Mouse (Mus musculus): ENCODE data around the gene Acot7. TPM values are rescaled to one million over a fixed set of nuclear protein-coding genes. Genes with fewer than 3 reads are reported as not detected.

The Acot7 gene
- 10 to 100 TPM; 15.4 to 19.1 TPM for total RNA-seq (2021)
- long read RNA-seq, experiment 1, transcript Acot7-202 (9 exons, 1,457 nt) = major isoform, 11 of 31 reads
- long read RNA-seq, experiment 1, partial matches to known transcripts = 4 of 31 reads
- long read RNA-seq, experiment 1, other reads (novel, unspliced or antisense) = 16 of 31 reads
- long read RNA-seq, experiment 2, transcript Acot7-202 (9 exons, 1,457 nt) = major isoform, 18 of 38 reads
- long read RNA-seq, experiment 2, partial matches to known transcripts = 4 of 38 reads
- long read RNA-seq, experiment 2, other reads (novel, unspliced or antisense) = 15 of 38 reads

DNA sequence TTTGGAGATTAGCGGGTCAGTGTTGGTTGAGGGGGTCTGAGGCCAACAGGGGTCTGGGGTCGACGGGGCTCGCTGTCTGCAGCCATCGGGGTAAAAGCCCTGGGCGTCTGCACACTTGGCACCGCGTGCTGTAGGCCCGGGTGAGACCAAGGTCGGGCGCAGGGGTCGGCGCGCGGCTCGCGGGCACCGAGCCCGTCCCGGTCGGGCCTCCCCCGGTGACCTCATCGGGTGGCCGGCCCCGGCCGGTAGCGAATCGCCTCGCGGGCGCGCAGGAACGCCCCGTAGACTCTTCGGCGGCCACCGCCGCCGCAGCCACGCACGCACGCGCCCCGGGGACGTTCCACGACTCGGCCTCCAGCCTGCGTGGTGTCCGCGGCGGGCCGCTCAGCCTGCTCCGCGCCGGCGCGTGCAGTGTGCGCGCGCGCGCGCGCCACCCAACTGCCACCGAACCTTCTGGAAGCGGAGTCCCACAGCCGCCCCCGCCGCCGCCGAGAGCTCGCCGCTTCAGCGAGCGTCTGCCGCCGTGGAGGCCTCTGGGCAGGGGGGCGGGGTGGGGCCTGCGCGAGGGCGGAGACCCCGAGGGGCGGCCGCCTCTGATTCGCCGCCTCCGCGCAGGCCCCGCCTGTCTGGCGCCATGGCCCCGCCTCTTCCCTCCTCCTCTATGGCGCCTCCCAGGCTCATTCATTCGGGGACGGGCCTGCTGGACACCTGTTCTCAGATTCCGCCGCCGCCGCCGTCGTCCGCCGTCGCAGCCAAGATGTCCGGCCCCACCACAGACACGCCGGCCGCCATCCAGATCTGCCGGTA is at the start of gene Acot7:
Gene Acot7, plus strand, starts transcription at position 598 of the 807 bp plus-strand sequence.
- peak; percentile 94 for DNase-seq

DNA sequence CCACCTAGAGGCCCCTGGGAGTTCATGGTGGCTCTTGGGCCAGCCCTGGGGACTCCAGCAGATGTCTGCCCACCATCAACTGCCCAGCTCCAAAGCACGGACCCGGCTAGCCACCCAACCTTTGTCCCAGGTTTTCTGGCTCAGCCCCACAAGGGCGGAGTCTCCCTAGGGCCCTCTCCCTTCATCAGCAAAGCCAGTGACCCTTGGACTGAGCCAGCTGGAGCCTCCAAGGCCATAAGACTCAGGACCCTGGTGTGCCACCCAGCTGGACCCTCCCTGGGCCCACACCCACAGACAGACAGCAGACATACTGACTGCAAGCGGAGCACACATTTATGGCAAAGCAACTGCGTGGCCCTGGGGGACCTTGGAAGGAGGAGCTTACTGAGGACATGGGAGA is 49.1 kb upstream of the Acot7 start:
- DNase-seq = no peak

DNA sequence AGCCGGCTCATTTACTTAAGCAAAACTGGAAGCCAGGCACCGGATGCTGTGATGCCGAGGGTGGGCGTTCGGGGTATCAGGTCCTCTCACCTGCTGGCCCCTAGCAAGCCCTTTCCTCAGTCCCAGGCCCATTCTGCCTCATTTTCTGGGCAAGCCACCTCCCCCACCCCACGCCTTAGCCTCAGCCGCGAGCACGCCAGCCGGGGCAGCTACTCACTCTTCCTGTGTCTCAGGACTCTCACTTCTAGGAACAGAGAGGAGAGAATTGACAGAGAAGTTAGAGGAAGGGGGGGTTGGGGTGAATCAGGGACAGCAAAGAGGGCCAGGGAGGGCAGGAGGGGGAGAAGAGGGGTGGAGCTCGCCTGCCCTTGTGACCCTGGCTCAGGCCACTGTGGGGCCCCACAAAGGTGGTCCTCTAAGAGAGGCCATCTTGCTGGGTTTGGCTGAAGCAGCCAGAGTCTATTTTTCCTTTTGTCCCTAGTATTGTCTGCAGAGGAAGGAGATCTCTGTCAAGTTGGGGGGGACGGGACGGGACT is 48.5 kb upstream of the Acot7 start:
- DNase-seq = no peak

- DNase-seq = peak; percentile 63
Measured at GRCm38 (mm10) chr4:152130771-152131653, 46.9 kb upstream of the Acot7 start.

GRCm38 (mm10) chr4:152131809-152132771 is 45.8 kb upstream of the Acot7 start:
- no peak for DNase-seq

DNA sequence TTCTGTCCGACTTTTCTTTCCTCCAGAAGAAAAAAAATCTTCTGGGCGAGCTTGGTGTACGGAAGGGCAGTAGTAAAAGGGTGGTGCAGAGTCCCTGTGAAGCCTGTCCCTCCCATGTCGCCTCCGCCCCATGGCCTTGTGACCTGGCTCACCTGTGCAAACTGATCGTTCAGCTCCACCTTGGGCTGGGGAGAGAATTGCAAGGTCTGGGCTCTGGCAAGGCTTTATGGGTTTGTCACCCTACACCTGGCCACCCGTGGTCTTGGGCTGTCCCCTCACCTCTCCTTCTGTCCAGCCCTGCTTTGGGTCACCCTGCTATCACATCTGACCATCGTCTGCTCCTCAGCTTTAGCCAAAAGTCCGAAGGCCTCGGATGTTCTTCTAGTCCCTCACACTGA is 45.2 kb upstream of the Acot7 start:
- no peak for DNase-seq

GRCm38 (mm10) chr4:152133213-152133612 is 44.7 kb upstream of the Acot7 start:
- no peak for DNase-seq

DNA sequence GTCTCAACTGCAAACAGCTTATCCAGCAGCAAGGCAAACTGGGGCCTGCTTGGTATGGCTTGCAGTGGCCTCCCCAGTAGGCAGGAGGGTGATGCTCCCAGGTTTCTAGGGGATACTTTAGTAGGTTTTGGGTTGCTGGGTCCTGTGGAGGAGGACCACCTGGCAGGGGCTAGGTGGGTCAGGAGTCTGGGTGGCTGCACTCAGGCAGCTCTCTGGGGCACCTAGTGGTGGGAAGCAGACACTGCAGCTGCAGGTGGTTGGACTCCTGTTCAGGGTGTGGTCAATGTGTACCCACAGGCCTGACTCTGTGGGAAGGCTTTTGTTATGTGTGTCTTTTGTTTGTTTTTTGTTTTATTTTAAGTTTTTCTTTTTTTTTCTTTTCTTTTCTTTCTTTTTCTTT is 43.4 kb upstream of the Acot7 start:
- no peak for DNase-seq

GRCm38 (mm10) chr4:152135363-152135762 is 42.6 kb upstream of the Acot7 start:
- DNase-seq = no peak

DNA sequence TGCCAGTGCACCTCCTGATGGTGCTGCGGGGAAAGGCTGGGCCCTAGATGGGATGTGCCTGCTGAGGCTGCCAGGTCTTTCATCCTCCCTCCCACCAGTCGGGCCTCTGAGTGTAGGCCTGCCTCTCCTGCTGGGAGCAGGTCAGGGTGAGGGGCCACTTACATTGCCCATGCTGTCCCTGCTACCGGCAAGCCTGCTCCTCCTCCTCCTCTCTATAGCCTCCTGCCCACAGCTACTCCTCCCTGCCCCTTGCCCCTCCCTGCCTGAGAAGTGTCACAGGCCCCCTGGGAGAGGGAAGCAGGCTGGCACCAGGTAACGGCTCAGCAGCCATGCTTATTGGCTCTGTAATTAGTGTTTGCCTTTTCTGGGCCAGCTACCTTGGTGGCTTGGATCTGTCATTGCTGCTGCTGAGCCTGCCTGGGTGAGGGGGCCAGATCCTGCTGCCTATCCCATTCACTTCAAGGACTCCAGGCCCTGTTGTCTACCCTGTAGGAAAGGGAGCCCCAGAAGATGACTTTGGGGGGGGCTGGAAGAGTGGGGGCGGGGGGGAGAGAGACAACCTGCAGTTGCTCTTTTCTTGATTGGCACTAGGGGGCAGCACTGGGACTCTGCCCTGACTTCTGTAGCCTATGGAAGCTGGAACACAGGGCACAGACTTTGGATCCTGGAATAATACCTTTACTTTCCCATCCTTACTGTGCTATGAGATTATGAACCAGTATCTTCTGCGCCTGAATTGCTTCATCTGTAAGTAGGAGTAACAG is 41.6 kb upstream of the Acot7 start:
- DNase-seq = no peak

DNA sequence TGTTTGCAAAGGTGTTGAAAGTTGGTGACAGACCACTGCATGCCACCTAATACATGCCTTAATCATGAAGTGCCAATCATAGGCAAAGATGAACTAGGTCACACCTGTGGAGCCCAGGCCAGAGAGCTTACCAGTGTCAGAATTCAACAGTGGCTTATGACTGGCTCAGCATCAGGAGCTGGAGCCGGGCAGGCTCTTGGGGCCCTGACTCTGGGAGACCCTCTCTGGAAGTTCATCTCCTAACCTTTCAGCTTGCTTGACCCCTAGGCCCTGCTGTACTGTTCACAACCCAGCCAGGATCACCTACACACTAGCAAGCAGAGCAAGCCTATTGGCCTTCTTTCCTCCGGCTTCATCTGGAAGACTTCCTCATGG is 41.1 kb upstream of the Acot7 start:
- no peak for DNase-seq

- DNase-seq = peak; percentile 85
Measured at GRCm38 (mm10) chr4:152138497-152139260, 39.3 kb upstream of the Acot7 start.

DNA sequence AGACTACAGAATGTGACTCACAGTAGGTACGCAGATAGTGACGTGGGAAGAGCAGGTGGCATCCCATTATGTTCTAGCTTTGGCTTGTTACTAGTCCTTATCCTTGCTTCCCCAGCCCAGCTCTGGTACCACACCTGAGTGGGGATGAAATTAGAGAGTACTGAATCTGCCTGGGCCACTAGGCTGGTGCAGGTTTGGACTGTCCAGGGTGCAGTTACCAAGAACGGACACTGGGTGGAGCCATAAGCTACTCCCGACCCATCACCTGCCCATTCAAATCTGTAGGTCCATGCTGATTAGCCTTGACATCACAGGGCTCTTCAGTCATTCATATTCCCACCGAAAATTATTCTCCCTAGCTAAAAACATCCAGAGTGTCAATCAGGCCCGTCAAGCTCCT is 37.5 kb upstream of the Acot7 start:
- DNase-seq = no peak

GRCm38 (mm10) chr4:152141521-152142135 is 36.3 kb upstream of the Acot7 start:
- DNase-seq = no peak

GRCm38 (mm10) chr4:152143632-152144031 is 34.3 kb upstream of the Acot7 start:
- no peak for DNase-seq

GRCm38 (mm10) chr4:152145473-152145872 is 32.5 kb upstream of the Acot7 start:
- no peak for DNase-seq

DNA sequence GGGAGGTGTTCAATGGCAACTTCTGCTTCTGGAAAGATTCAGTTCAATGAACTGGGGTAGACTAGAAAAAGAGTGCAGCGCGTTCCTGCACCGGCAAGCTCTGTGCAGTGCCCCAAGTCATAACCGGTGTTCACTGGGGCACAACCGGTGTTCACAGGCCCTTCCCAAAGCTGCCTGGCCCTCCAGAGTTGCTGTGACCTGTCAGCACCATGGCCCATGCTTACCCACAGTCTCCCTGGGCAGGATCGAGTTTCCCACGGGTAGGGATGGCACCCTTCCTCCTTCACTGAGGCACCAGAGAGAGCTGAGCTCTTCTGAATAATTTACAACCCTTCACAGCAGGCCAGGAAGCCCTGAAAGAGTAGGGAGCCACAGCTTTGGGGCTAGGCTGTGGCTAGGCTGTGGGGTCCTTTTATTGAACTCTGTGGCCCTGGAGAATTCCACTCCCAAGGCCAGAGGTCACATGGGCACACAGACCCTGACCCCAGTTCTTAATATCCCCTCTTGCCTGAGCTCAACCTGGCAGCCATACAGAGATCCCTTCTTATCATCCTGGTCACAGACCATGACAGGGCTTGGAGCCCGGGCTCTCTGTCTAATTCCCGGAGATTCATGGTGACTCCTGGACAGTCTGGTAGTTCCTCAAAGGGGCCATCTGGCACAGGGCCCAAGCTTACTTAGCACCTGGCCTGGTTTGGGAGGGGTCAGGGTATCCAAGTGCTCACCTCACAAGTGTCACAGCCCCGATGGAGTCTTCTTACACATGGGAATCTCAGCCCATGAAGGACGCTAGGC is 31.7 kb upstream of the Acot7 start:
- DNase-seq = no peak

DNA sequence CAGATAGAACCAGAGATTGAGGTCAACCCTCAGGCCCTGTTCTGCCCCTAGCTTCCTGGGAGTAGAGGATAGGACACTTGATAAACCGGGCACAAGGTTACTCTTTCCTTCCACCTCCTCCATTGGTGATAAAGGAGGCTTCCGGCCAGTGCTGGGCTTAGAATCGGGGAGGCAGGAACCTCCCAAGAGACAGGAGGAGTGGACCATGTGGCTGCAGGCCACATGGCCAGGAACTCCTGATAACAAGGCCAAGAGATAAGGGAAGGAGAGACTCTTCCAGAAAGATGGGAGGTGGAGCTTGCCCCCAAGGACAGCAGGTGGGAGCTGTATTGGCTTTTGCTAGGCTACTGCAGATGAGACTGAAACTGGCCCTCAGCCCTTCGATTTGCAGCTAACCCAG is 27.4 kb upstream of the Acot7 start:
- no peak for DNase-seq
